ENCODE assay signal across 8 mouse cellular contexts in the genomic region with DNA sequence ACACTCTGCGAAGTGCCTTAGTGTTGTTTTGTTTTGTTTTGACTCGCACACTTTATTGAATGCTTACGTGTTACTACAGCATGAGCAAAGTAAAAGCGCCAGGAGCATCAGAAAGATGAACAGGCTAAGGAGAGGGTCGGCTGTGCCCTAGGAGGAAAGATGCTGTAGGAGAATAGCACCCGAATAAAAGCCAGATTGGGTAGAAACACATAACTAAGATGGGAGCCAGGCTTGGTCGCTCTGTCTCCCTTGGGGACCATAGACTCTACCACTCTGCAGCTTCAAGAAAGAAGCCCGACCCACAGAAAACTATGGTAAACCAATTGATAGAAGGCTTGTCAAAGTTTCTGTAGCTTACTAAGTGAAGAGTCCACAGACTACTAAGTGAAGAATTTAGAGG. TPM values are rescaled to one million over a fixed set of nuclear protein-coding genes. Genes with fewer than 3 reads are reported as not detected.
DNase-seq lines count a peak whose midpoint lies in the region; ATAC-seq and TF ChIP-seq lines count a peak whose summit lies in the region.

No protein-coding gene starts in this region.

- no peaks in the 10 kb centered on the region for H3K9me3 ChIP-seq in heart, embryonic 11.5 days (replicated peaks; ENCODE audit: control insufficient read depth, low read length)
- no peaks in the 10 kb centered on the region for H3K9me3 ChIP-seq in ES-E14 (ENCODE audit: control insufficient read depth, insufficient read depth, low read depth, low read length)
- H3K9me3 ChIP-seq in forebrain, embryonic 15.5 days, result no peaks in the 10 kb centered on the region
- no peaks in the 10 kb centered on the region for H3K9me3 ChIP-seq in liver, embryonic 16.5 days (replicated peaks; ENCODE audit: control insufficient read depth, low read length)

- peak overlapping the region; percentile 94 for H3K4me2 ChIP-seq in heart, embryonic 11.5 days
- H3K4me2 ChIP-seq in forebrain, embryonic 15.5 days (replicated peaks), result peak overlapping the region; percentile 85
- peak overlapping the region; percentile 88 for H3K4me2 ChIP-seq in liver, embryonic 16.5 days (ENCODE audit: low read depth, low read length)

- in situ Hi-C loops in ES-E14 (cut with MboI; ENCODE audit: low sequenced_read_pairs in 2 of 2, unreplicated experiment in 2 of 2), result no loop called here

- peak overlapping the region; percentile 87 for H3K4me3 ChIP-seq in heart, embryonic 11.5 days (ENCODE audit: low read depth, low read length)
- peak overlapping the region; percentile 38 to 83; a peak in 3 of 4 replicates for H3K4me3 ChIP-seq in ES-E14 (ENCODE audit: insufficient read depth in 1 of 2, low read depth in 1 of 2, low read length in 2 of 2, poor library complexity in 1 of 2, severe bottlenecking in 1 of 2)
- H3K4me3 ChIP-seq in forebrain, embryonic 15.5 days, result peak overlapping the region; percentile 68
- peak overlapping the region; percentile 73 for H3K4me3 ChIP-seq in liver, embryonic 16.5 days (ENCODE audit: low read depth, low read length)

- H3K27me3 ChIP-seq in heart, embryonic 11.5 days (ENCODE audit: control insufficient read depth, insufficient read depth, low read length), result no peaks in the 10 kb centered on the region
- no peaks in the 10 kb centered on the region for H3K27me3 ChIP-seq in forebrain, embryonic 15.5 days
- H3K27me3 ChIP-seq in liver, embryonic 16.5 days (ENCODE audit: control insufficient read depth, insufficient read depth, low read depth, low read length), result no peaks in the 10 kb centered on the region

- peak overlapping the region; percentile 86 for H3K9ac ChIP-seq in heart, embryonic 11.5 days (ENCODE audit: low read depth, low read length)
- peak overlapping the region; percentile 45 for H3K9ac ChIP-seq in ES-E14 (ENCODE audit: insufficient read depth, low read depth, low read length, poor library complexity, severe bottlenecking)
- peak overlapping the region; percentile 43 for H3K9ac ChIP-seq in forebrain, embryonic 15.5 days (replicated peaks)
- peak overlapping the region; percentile 56 for H3K9ac ChIP-seq in liver, embryonic 16.5 days (ENCODE audit: low read depth, low read length)

- no peak for DNase-seq in heart, adult 8-10 months (ENCODE audit: low spot score)
- DNase-seq in ES-E14 (ENCODE audit: low read depth, low spot score), result no peak
- DNase-seq in left cerebral cortex, postnatal 10 days (ENCODE audit: extremely low spot score in 1 of 2, low spot score in 2 of 2), result no peak
- DNase-seq in spleen, postnatal 14 days (ENCODE audit: low spot score in 2 of 2), result no peak
- no peak for DNase-seq in natural killer cell, adult 2 months (ENCODE audit: low spot score in 2 of 2)

- peak overlapping the region; percentile 29; the same call in 1 of the 2 replicates for H3K27ac ChIP-seq in heart, embryonic 11.5 days (ENCODE audit: low read depth, low read length)
- H3K27ac ChIP-seq in ES-E14 (ENCODE audit: insufficient read depth, low read depth, low read length, poor library complexity, severe bottlenecking), result no peak overlapping the region
- peak overlapping the region; percentile 31 for H3K27ac ChIP-seq in forebrain, embryonic 15.5 days (replicated peaks)
- H3K27ac ChIP-seq in liver, embryonic 16.5 days (ENCODE audit: low read length), result peak overlapping the region; percentile 27; the same call in 1 of the 2 replicates

- no peaks in the 10 kb centered on the region; the same call in 1 of the 2 replicates for H3K36me3 ChIP-seq in heart, embryonic 11.5 days (ENCODE audit: control insufficient read depth, insufficient read depth, low read length)
- no peaks in the 10 kb centered on the region for H3K36me3 ChIP-seq in ES-E14 (ENCODE audit: control insufficient read depth, insufficient read depth, low read length, poor library complexity, severe bottlenecking)
- H3K36me3 ChIP-seq in forebrain, embryonic 15.5 days, result peaks cover 12% of the 10 kb centered on the region; the same call in 1 of the 2 replicates
- no peaks in the 10 kb centered on the region; the same call in 1 of the 2 replicates for H3K36me3 ChIP-seq in liver, embryonic 16.5 days (ENCODE audit: control insufficient read depth, insufficient read depth)

- 13% methylated on average over 8 of the region's 8 CpGs for WGBS in heart, embryonic 11.5 days (ENCODE audit: insufficient replicate concordance)
- WGBS in forebrain, embryonic 15.5 days, result 5% methylated on average over 8 of the region's 8 CpGs
- WGBS in liver, embryonic 16.5 days (ENCODE audit: insufficient replicate concordance), result 8% methylated on average over 8 of the region's 8 CpGs

- ATAC-seq in heart, embryonic 11.5 days (replicated peaks; ENCODE audit: insufficient number of reproducible peaks, low FRiP score, low TSS enrichment), result 0 out of 2 replicates have a peak, but pooled peaks have one; percentile 12
- ATAC-seq in forebrain, embryonic 15.5 days (replicated peaks), result no peak; the same call in 1 of the 2 replicates
- ATAC-seq in liver, embryonic 16.5 days (ENCODE audit: low read depth), result no peak

- H3K4me1 ChIP-seq in heart, embryonic 11.5 days (ENCODE audit: control insufficient read depth, insufficient read depth, low read length), result peaks cover 12% of the 10 kb centered on the region
- peaks cover 0 to 2% of the 10 kb centered on the region in 2 experiments; a peak in 1 of 4 replicates for H3K4me1 ChIP-seq in ES-E14 (ENCODE audit: control insufficient read depth in 2 of 2, insufficient read depth in 2 of 2, low read length in 2 of 2, poor library complexity in 1 of 2)
- peaks cover 19% of the 10 kb centered on the region for H3K4me1 ChIP-seq in forebrain, embryonic 15.5 days
- peaks cover 17% of the 10 kb centered on the region for H3K4me1 ChIP-seq in liver, embryonic 16.5 days (ENCODE audit: control insufficient read depth, low read depth, low read length)

- intact Hi-C loops in left cerebral cortex, postnatal 10 days (cut with DNase I), result loop anchor here (5.0 kb wide), 1 partner anchor 659 kb away; no protein-coding TSS in a partner anchor

TF ChIP-seq in ES-E14, 5 proteins besides CTCF, POLR2A, EP300 and RAD21:
- TF ChIP-seq CHD2 (IDR thresholded peaks at IDR 0.05; ENCODE audit: low read depth, low read length), result no peak
- no peak for TF ChIP-seq HCFC1 (IDR thresholded peaks at IDR 0.05; ENCODE audit: borderline replicate concordance, insufficient read depth, low read length)
- TF ChIP-seq ZC3H11A (IDR thresholded peaks at IDR 0.05; ENCODE audit: borderline replicate concordance, low read depth, low read length), result no peak
- no peak for TF ChIP-seq ZNF384 (IDR thresholded peaks at IDR 0.05; ENCODE audit: low read depth, low read length)
- TF ChIP-seq MAFK (IDR thresholded peaks at IDR 0.05; ENCODE audit: insufficient read depth, low read depth, low read length), result no peak

RNA-seq across cellular contexts. Expression of gene Mccc2, which starts 0.5 kb away (rescaled TPM):
- 31.0 and 34.2 TPM in 2 replicates for polyA plus RNA-seq in heart, embryonic 11.5 days (2014; fragmentation: Nextera tagmentation; extraction: Ambion mirVana)
- total RNA-seq in heart, adult 8-10 months (2022), result 10 to 100 TPM; 93.3 to 98.8 (median 97.6) TPM
- 27.2 and 27.4 TPM in 2 replicates for total RNA-seq in ES-E14 (2012; rRNA removed)
- 32.1 and 38.6 TPM in 2 replicates for polyA plus RNA-seq in forebrain, embryonic 15.5 days (2015; fragmentation: Nextera tagmentation; extraction: Ambion mirVana)
- 21.6 and 22.8 TPM in 2 replicates for polyA plus RNA-seq in liver, embryonic 16.5 days (2015; fragmentation: Nextera tagmentation; extraction: Ambion mirVana)
- total RNA-seq in left cerebral cortex, postnatal 10 days (2021), result 10 to 100 TPM; 28.6 to 30.6 TPM
